8 mouse cellular contexts compared by ENCODE assay signal in genomic region chr11:82951865-82952611, GRCm38 (mm10). TPM values are rescaled to one million over a fixed set of nuclear protein-coding genes. Genes with fewer than 3 reads are reported as not detected.
DNase-seq lines count a peak whose midpoint lies in the region; ATAC-seq and TF ChIP-seq lines count a peak whose summit lies in the region.

No protein-coding gene starts in this region.

- no peak for TF ChIP-seq EP300 in ES-Bruce4 (IDR thresholded peaks at IDR 0.05; ENCODE audit: insufficient read depth, low read depth, low read length)

- H3K27ac ChIP-seq in ES-Bruce4 (ENCODE audit: insufficient read depth, low read length), result no peak overlapping the region
- peak overlapping the region; percentile 66 for H3K27ac ChIP-seq in bone marrow macrophage, adult 2 months (ENCODE audit: insufficient read depth, low read depth, low read length)
- H3K27ac ChIP-seq in heart, embryonic 11.5 days (ENCODE audit: low read depth, low read length), result no peak overlapping the region
- no peak overlapping the region for H3K27ac ChIP-seq in kidney, embryonic 14.5 days (ENCODE audit: low read depth, low read length)
- no peak overlapping the region for H3K27ac ChIP-seq in stomach, embryonic 14.5 days (ENCODE audit: low read length)

- no peak for TF ChIP-seq POLR2A in ES-Bruce4 (IDR thresholded peaks at IDR 0.05; ENCODE audit: insufficient read depth, low read length)
- TF ChIP-seq POLR2A in bone marrow macrophage, adult 2 months (IDR thresholded peaks at IDR 0.05; ENCODE audit: borderline replicate concordance, low read depth, low read length), result no peak

- ATAC-seq in heart, embryonic 11.5 days (replicated peaks; ENCODE audit: insufficient number of reproducible peaks, low FRiP score, low TSS enrichment), result no peak
- ATAC-seq in kidney, embryonic 14.5 days (ENCODE audit: low FRiP score, low TSS enrichment), result peak; percentile 79; the same call in 1 of the 2 replicates
- no peak for ATAC-seq in stomach, embryonic 14.5 days (ENCODE audit: insufficient number of reproducible peaks, insufficient read depth, low FRiP score, low read depth)

- no peaks in the 10 kb centered on the region for H3K9me3 ChIP-seq in ES-Bruce4 (replicated peaks; ENCODE audit: control insufficient read depth, insufficient read depth, low read length, poor library complexity, severe bottlenecking)
- H3K9me3 ChIP-seq in heart, embryonic 11.5 days (replicated peaks; ENCODE audit: control insufficient read depth, low read length), result no peaks in the 10 kb centered on the region
- no peaks in the 10 kb centered on the region for H3K9me3 ChIP-seq in kidney, embryonic 14.5 days (ENCODE audit: control insufficient read depth, low read length)
- H3K9me3 ChIP-seq in stomach, embryonic 14.5 days (ENCODE audit: control insufficient read depth, low read depth, low read length), result no peaks in the 10 kb centered on the region

- DNase-seq in lung, postnatal 14 days, result peak; percentile 77
- DNase-seq in layer of hippocampus, postnatal 36 days, result no peak
- DNase-seq in left cerebral cortex, postnatal 36 days (ENCODE audit: low spot score in 2 of 2), result no peak

- H3K4me3 ChIP-seq in ES-Bruce4 (ENCODE audit: low read depth, low read length), result peak overlapping the region; percentile 30
- H3K4me3 ChIP-seq in bone marrow macrophage, adult 2 months (ENCODE audit: insufficient read depth, low read length), result peak overlapping the region; percentile 58
- peak overlapping the region; percentile 30 for H3K4me3 ChIP-seq in heart, embryonic 11.5 days (ENCODE audit: low read depth, low read length)
- peak overlapping the region; percentile 18 for H3K4me3 ChIP-seq in kidney, embryonic 14.5 days (ENCODE audit: low read length)
- H3K4me3 ChIP-seq in stomach, embryonic 14.5 days (ENCODE audit: low read depth, low read length), result 0 out of 2 replicates have a peak overlapping the region, but pooled peaks have one; percentile 2

- intact Hi-C loops in left cerebral cortex, postnatal 36 days (cut with DNase I), result no loop called here

- peak overlapping the region; percentile 69 for H3K4me2 ChIP-seq in heart, embryonic 11.5 days
- H3K4me2 ChIP-seq in kidney, embryonic 14.5 days (replicated peaks; ENCODE audit: low read depth, low read length), result peak overlapping the region; percentile 31
- no peak overlapping the region; the same call in 1 of the 2 replicates for H3K4me2 ChIP-seq in stomach, embryonic 14.5 days (replicated peaks; ENCODE audit: low read depth, low read length)

- TF ChIP-seq CTCF in ES-Bruce4 (IDR thresholded peaks at IDR 0.05; ENCODE audit: low read depth, low read length), result no peak
- no peak for TF ChIP-seq CTCF in bone marrow macrophage, adult 2 months (IDR thresholded peaks at IDR 0.05; ENCODE audit: low read depth, low read length)

- H3K4me1 ChIP-seq in ES-Bruce4 (ENCODE audit: control insufficient read depth, insufficient read depth, low read length), result peaks cover 2% of the 10 kb centered on the region
- peaks cover 17% of the 10 kb centered on the region for H3K4me1 ChIP-seq in bone marrow macrophage, adult 2 months (ENCODE audit: control insufficient read depth, insufficient read depth, low read length)
- H3K4me1 ChIP-seq in heart, embryonic 11.5 days (ENCODE audit: control insufficient read depth, insufficient read depth, low read length), result peaks cover 9% of the 10 kb centered on the region; the same call in 1 of the 2 replicates
- no peaks in the 10 kb centered on the region for H3K4me1 ChIP-seq in kidney, embryonic 14.5 days (ENCODE audit: control insufficient read depth, insufficient read depth, low read length)
- no peaks in the 10 kb centered on the region for H3K4me1 ChIP-seq in stomach, embryonic 14.5 days (ENCODE audit: control insufficient read depth, insufficient read depth, low read length)

- H3K36me3 ChIP-seq in ES-Bruce4 (ENCODE audit: control insufficient read depth, insufficient read depth, low read length, poor library complexity, severe bottlenecking), result no peaks in the 10 kb centered on the region
- no peaks in the 10 kb centered on the region for H3K36me3 ChIP-seq in heart, embryonic 11.5 days (ENCODE audit: control insufficient read depth, insufficient read depth, low read length)
- H3K36me3 ChIP-seq in kidney, embryonic 14.5 days (ENCODE audit: control insufficient read depth, insufficient read depth, low read length), result no peaks in the 10 kb centered on the region
- no peaks in the 10 kb centered on the region for H3K36me3 ChIP-seq in stomach, embryonic 14.5 days (ENCODE audit: control insufficient read depth, insufficient read depth, low read length)

- no peak overlapping the region for H3K9ac ChIP-seq in ES-Bruce4 (ENCODE audit: low read depth, poor library complexity, severe bottlenecking)
- peak overlapping the region; percentile 52; the same call in 1 of the 2 replicates for H3K9ac ChIP-seq in heart, embryonic 11.5 days (ENCODE audit: low read depth, low read length)
- no peak overlapping the region for H3K9ac ChIP-seq in kidney, embryonic 14.5 days (ENCODE audit: low read depth, low read length)
- H3K9ac ChIP-seq in stomach, embryonic 14.5 days (replicated peaks; ENCODE audit: low read depth, low read length), result no peak overlapping the region

- peaks cover 4% of the 10 kb centered on the region; the same call in 1 of the 2 replicates for H3K27me3 ChIP-seq in ES-Bruce4 (ENCODE audit: control insufficient read depth, insufficient read depth, low read length, poor library complexity, severe bottlenecking)
- peaks cover 27% of the 10 kb centered on the region for H3K27me3 ChIP-seq in heart, embryonic 11.5 days (ENCODE audit: control insufficient read depth, insufficient read depth, low read length)
- H3K27me3 ChIP-seq in kidney, embryonic 14.5 days (ENCODE audit: control insufficient read depth, insufficient read depth, low read length), result peaks cover 21% of the 10 kb centered on the region
- H3K27me3 ChIP-seq in stomach, embryonic 14.5 days (ENCODE audit: control insufficient read depth, insufficient read depth, low read length), result peaks cover 18% of the 10 kb centered on the region

- WGBS in heart, embryonic 11.5 days (ENCODE audit: insufficient replicate concordance), result 3% methylated on average over 28 of the region's 28 CpGs
- WGBS in kidney, embryonic 14.5 days, result 5% methylated on average over 28 of the region's 28 CpGs
- WGBS in stomach, embryonic 14.5 days, result 8% methylated on average over 28 of the region's 28 CpGs

RNA-seq across cellular contexts. Expression of gene Slfn5, which starts 0.9 kb away (rescaled TPM):
- polyA plus RNA-seq in ES-Bruce4 (2011; ENCODE audit: insufficient read depth, insufficient read length, low read depth, missing spikeins), result 3.7 and 4.2 TPM in 2 replicates
- polyA plus RNA-seq in bone marrow macrophage, adult 2 months (2012; ENCODE audit: insufficient read depth, insufficient read length, missing spikeins), result 97.8 and 116 TPM in 2 replicates
- polyA plus RNA-seq in heart, embryonic 11.5 days (2014; fragmentation: Nextera tagmentation; extraction: Ambion mirVana), result 0.68 and 1.4 TPM in 2 replicates
- polyA plus RNA-seq in kidney, embryonic 14.5 days (2014; fragmentation: Nextera tagmentation; extraction: Ambion mirVana), result 6.0 and 8.0 TPM in 2 replicates
- 1.3 and 1.8 TPM in 2 replicates for polyA plus RNA-seq in stomach, embryonic 14.5 days (2014; fragmentation: Nextera tagmentation; extraction: Ambion mirVana)
- 1 to 10 TPM; 3.5 to 4.6 TPM for total RNA-seq in layer of hippocampus, postnatal 36 days (2021)
- total RNA-seq in left cerebral cortex, postnatal 36 days (2021), result 1 to 10 TPM; 4.1 to 4.3 TPM

RNA-seq across cellular contexts. Expression of gene Slfn9, which starts 39.6 kb away (rescaled TPM):
- 4.0 and 5.4 TPM in 2 replicates for polyA plus RNA-seq in ES-Bruce4 (2011; ENCODE audit: insufficient read depth, insufficient read length, low read depth, missing spikeins)
- polyA plus RNA-seq in bone marrow macrophage, adult 2 months (2012; ENCODE audit: insufficient read depth, insufficient read length, missing spikeins), result 19.8 and 21.1 TPM in 2 replicates
- polyA plus RNA-seq in heart, embryonic 11.5 days (2014; fragmentation: Nextera tagmentation; extraction: Ambion mirVana), result 14.1 and 16.6 TPM in 2 replicates
- 11.6 and 18.6 TPM in 2 replicates for polyA plus RNA-seq in kidney, embryonic 14.5 days (2014; fragmentation: Nextera tagmentation; extraction: Ambion mirVana)
- 30.6 and 35.9 TPM in 2 replicates for polyA plus RNA-seq in stomach, embryonic 14.5 days (2014; fragmentation: Nextera tagmentation; extraction: Ambion mirVana)
- total RNA-seq in layer of hippocampus, postnatal 36 days (2021), result under 1 TPM; 0.25 to 0.40 TPM
- under 1 TPM; 0.30 to 0.36 TPM for total RNA-seq in left cerebral cortex, postnatal 36 days (2021)

RNA-seq across cellular contexts. Expression of gene Unc45b, which starts 41.7 kb away (rescaled TPM):
- polyA plus RNA-seq in ES-Bruce4 (2011; ENCODE audit: insufficient read depth, insufficient read length, low read depth, missing spikeins), result 3.3 and 3.5 TPM in 2 replicates
- not detected in 2 replicates for polyA plus RNA-seq in bone marrow macrophage, adult 2 months (2012; ENCODE audit: insufficient read depth, insufficient read length, missing spikeins)
- polyA plus RNA-seq in heart, embryonic 11.5 days (2014; fragmentation: Nextera tagmentation; extraction: Ambion mirVana), result 174 and 220 TPM in 2 replicates
- polyA plus RNA-seq in kidney, embryonic 14.5 days (2014; fragmentation: Nextera tagmentation; extraction: Ambion mirVana), result 2.4 and 2.5 TPM in 2 replicates
- polyA plus RNA-seq in stomach, embryonic 14.5 days (2014; fragmentation: Nextera tagmentation; extraction: Ambion mirVana), result 1.6 and 1.8 TPM in 2 replicates
- 1 to 10 TPM; 1.6 to 2.3 TPM for total RNA-seq in layer of hippocampus, postnatal 36 days (2021)
- total RNA-seq in left cerebral cortex, postnatal 36 days (2021), result 1 to 10 TPM; 1.2 to 2.3 TPM

RNA-seq across cellular contexts. Expression of gene Nle1, which starts 43.8 kb away (rescaled TPM):
- 32.3 and 40.9 TPM in 2 replicates for polyA plus RNA-seq in ES-Bruce4 (2011; ENCODE audit: insufficient read depth, insufficient read length, low read depth, missing spikeins)
- polyA plus RNA-seq in bone marrow macrophage, adult 2 months (2012; ENCODE audit: insufficient read depth, insufficient read length, missing spikeins), result 3.8 and 10.3 TPM in 2 replicates
- polyA plus RNA-seq in heart, embryonic 11.5 days (2014; fragmentation: Nextera tagmentation; extraction: Ambion mirVana), result 16.7 and 22.9 TPM in 2 replicates
- 32.2 and 33.7 TPM in 2 replicates for polyA plus RNA-seq in kidney, embryonic 14.5 days (2014; fragmentation: Nextera tagmentation; extraction: Ambion mirVana)
- polyA plus RNA-seq in stomach, embryonic 14.5 days (2014; fragmentation: Nextera tagmentation; extraction: Ambion mirVana), result 30.9 and 31.6 TPM in 2 replicates
- total RNA-seq in layer of hippocampus, postnatal 36 days (2021), result 10 to 100 TPM; 44.6 to 49.0 TPM
- total RNA-seq in left cerebral cortex, postnatal 36 days (2021), result 10 to 100 TPM; 30.6 to 44.8 TPM

Comparison
In these comparisons a context has a peak if more than half of its experiments do, and no peak if none do; other contexts are left out.
1. H3K4me3 ChIP-seq: peak in every context shown above with its lines; median percentile 58 in bone marrow macrophage, adult 2 months; 30 in ES-Bruce4; 30 in heart, embryonic 11.5 days; 18 in kidney, embryonic 14.5 days; 2 in stomach, embryonic 14.5 days.
2. RNA of gene Slfn5, which starts 0.9 kb away (polyA plus RNA-seq): 97.8 to 116 TPM in bone marrow macrophage, adult 2 months; 6.0 to 8.0 TPM in kidney, embryonic 14.5 days, 3.7 to 4.2 TPM in ES-Bruce4, 1.3 to 1.8 TPM in stomach, embryonic 14.5 days and 0.68 to 1.4 TPM in heart, embryonic 11.5 days; every median in the first group is over 10 times any median in the second.
3. RNA of gene Unc45b, which starts 41.7 kb away (polyA plus RNA-seq): 174 to 220 TPM in heart, embryonic 11.5 days; 3.3 to 3.5 TPM in ES-Bruce4, 2.4 to 2.5 TPM in kidney, embryonic 14.5 days, 1.6 to 1.8 TPM in stomach, embryonic 14.5 days and not detected in bone marrow macrophage, adult 2 months; every median in the first group is over 10 times any median in the second.